Mouse (Mus musculus) A20 (cell line): ENCODE results near the gene Vmn1r168.
"Not testable (repeated sequence)": the region's sequence is repeated elsewhere in the genome, so short reads cannot be mapped to it uniquely, and the experiment has no call there.

Experiments
- DNase-seq: peaks from one replicate; pipeline ENCODE4 v3.0.0-alpha.2; 2011; ENCODE audit warnings: low read depth, low spot score

The Vmn1r168 gene

GRCm38 (mm10) chr7:23539432-23539831, at the start of gene Vmn1r168:
Gene Vmn1r168 (plus strand): TSS chr7:23539732.
- not testable (repeated sequence) for DNase-seq

GRCm38 (mm10) chr7:23507106-23507505, 32.4 kb upstream of the Vmn1r168 start, which contains the start of gene Vmn1r167:
Gene Vmn1r167 (minus strand): TSS chr7:23507206.
- not testable (repeated sequence) for DNase-seq

- not testable (repeated sequence) for DNase-seq
These were observed 35.7 kb downstream of the Vmn1r168 start, which contains the start of gene Vmn1r169 for GRCm38 (mm10) chr7:23575226-23575625. Gene Vmn1r169 (plus strand): TSS chr7:23575526.
